Mouse (Mus musculus) E14TG2a.4 (cell line): Measurements from ENCODE around the gene Dock4.

Experiments
- CTCF ChIP-seq: conservative IDR thresholded peaks from 2 replicates; pipeline ENCODE4 v1.5.1; 2014; ENCODE audit warnings: low read length
- POU5F1 ChIP-seq: IDR thresholded peaks from 2 replicates; pipeline ENCODE4 v1.6.1; 2014; ENCODE audit warnings: low read length, borderline replicate concordance

- no peak for TF ChIP-seq CTCF
- TF ChIP-seq POU5F1: no peak
Measured at GRCm38 (mm10) chr12:40596441-40596840, 150.7 kb downstream of the Dock4 start.
